Mouse (Mus musculus): ENCODE data around the gene Usmg5. TPM values are rescaled to one million over a fixed set of nuclear protein-coding genes. Genes with fewer than 3 reads are reported as not detected.

The Usmg5 gene
- polyA plus RNA-seq, 1 experiment from 2014 or later: 1,161 TPM

- H3K27ac ChIP-seq: no peak overlapping the region
- H3K9me3 ChIP-seq (replicated peaks): no peaks in the 10 kb centered on the region
- H3K27me3 ChIP-seq (ENCODE audit: low read depth, poor library complexity, severe bottlenecking): no peaks in the 10 kb centered on the region
- WGBS: 94% methylated on average over 9 of the region's 9 CpGs
- H3K4me1 ChIP-seq: no peaks in the 10 kb centered on the region
- H3K36me3 ChIP-seq: peaks cover 100% of the 10 kb centered on the region
- no peak overlapping the region for H3K4me3 ChIP-seq
- DNase-seq (ENCODE audit: low spot score): no peak
These were observed 14.3 kb upstream of the Usmg5 start for GRCm38 (mm10) chr19:47104641-47105271.

- DNase-seq (ENCODE audit: low spot score): no peak
- H3K9me3 ChIP-seq (replicated peaks): no peaks in the 10 kb centered on the region
- WGBS: 89% methylated on average over 5 of the region's 5 CpGs
- H3K4me1 ChIP-seq: no peaks in the 10 kb centered on the region
- H3K36me3 ChIP-seq: peaks cover 100% of the 10 kb centered on the region
- H3K4me3 ChIP-seq: no peak overlapping the region
- no peak overlapping the region for H3K27ac ChIP-seq
- no peaks in the 10 kb centered on the region for H3K27me3 ChIP-seq (ENCODE audit: low read depth, poor library complexity, severe bottlenecking)
These were observed 10.6 kb upstream of the Usmg5 start for GRCm38 (mm10) chr19:47101080-47101479.

DNA sequence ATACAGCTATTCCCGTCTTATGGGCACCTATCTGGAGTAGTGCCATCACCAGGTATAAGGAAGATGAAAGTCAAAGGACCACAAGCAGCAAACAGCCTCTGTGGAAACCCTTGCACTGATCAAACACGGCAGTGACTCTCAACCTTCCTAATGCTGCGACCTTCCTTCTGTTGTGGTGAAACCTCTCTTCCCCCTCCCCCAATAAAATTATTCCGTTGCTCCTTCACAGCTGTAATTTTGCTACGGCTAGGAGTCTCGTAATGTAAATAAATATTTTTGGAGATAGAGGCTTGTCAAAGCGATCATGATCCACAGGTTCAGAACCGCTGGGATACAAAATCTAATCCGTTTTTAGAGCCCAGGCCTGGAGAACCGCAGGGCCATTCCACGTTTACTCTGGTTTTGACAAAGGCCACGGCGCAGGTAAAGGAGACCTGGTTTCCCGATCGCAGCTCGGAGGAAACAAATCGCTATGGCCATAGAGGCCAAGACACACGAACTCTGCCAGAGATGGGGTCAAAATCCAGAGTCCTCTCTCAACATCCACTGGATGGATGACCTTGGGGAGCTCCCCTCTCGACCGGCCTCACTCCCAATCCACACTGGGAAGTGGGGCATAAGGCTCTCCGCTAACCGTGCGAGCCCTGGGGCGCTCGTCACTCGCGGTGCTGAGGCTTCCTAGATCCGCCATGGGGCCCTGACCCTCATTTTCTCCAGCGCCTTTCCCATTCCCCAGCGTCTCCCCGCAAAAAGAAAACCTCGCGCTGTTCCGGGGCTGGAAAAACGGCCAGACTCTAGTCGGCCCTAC, 525 bp downstream of the Usmg5 start:
- no peak for DNase-seq (ENCODE audit: low spot score)
- 3% methylated on average over 36 of the region's 36 CpGs for WGBS
- Histone ChIP-seq H3K4me3 (peak overlapping the region; percentile 93), H3K27ac (peak overlapping the region; percentile 92), H3K4me1 (peaks cover 12% of the 10 kb centered on the region), H3K36me3 (peaks cover 58% of the 10 kb centered on the region), H3K9me3 (replicated peaks) (no peaks in the 10 kb centered on the region), H3K27me3 (ENCODE audit: low read depth, poor library complexity, severe bottlenecking) (no peaks in the 10 kb centered on the region)

GRCm38 (mm10) chr19:47088226-47088625, 2.2 kb downstream of the Usmg5 start:
- peaks cover 58% of the 10 kb centered on the region for H3K36me3 ChIP-seq
- no peak overlapping the region for H3K4me3 ChIP-seq
- 93% methylated on average over 3 of the region's 3 CpGs for WGBS
- no peak for DNase-seq (ENCODE audit: low spot score)
- H3K27ac ChIP-seq: no peak overlapping the region
- no peaks in the 10 kb centered on the region for H3K9me3 ChIP-seq (replicated peaks)
- no peaks in the 10 kb centered on the region for H3K27me3 ChIP-seq (ENCODE audit: low read depth, poor library complexity, severe bottlenecking)
- peaks cover 12% of the 10 kb centered on the region for H3K4me1 ChIP-seq

DNA sequence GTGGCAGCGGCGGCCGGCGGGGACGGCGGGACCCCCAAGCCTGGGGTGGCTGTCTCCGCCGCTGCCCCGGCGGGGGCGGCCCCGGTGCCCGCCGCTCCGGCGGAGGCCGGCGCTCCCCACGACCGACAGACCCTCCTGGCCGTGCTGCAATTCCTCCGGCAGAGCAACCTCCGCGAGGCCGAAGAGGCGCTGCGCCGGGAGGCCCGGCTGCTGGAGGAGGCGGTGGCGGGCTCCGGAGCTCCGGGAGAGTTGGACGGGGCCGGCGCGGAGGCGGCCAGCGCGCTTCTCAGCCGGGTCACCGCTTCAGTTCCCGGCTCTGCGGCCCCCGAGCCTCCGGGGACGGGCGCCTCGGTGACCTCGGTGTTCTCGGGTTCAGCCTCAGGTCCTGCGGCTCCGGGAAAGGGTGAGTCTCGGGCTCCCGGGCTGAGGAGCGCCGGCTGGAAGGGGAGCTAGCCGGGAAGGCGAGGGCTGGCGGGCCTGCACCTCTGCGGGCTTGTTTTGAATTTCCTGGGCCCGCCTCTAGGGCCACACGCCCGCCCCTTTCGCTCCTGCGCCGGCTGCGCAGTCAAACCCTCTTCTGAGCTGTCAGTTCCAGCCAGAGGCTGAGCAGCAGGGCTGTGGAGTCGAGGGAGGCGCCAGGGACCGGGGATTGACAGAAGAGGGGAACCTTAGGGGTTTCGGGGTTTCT, 22.4 kb downstream of the Usmg5 start:
- Histone ChIP-seq H3K4me3 (peak overlapping the region; percentile 100), H3K9me3 (replicated peaks) (no peaks in the 10 kb centered on the region), H3K4me1 (peaks cover 9% of the 10 kb centered on the region), H3K36me3 (peaks cover 27% of the 10 kb centered on the region), H3K27me3 (ENCODE audit: low read depth, poor library complexity, severe bottlenecking) (no peaks in the 10 kb centered on the region), H3K27ac (peak overlapping the region; percentile 93)
- DNase-seq (ENCODE audit: low spot score): peak; percentile 86
- under 1% methylated on average over 56 of the region's 72 CpGs for WGBS

- Histone ChIP-seq H3K4me3 (peak within 1 kb of the TSS; percentile 100), H3K36me3 (peaks cover 19% of the 10 kb centered on the region), H3K4me1 (peaks cover 9% of the 10 kb centered on the region), H3K27me3 (ENCODE audit: low read depth, poor library complexity, severe bottlenecking) (no peaks in the 10 kb centered on the region), H3K9me3 (replicated peaks) (no peaks in the 10 kb centered on the region), H3K27ac (peak within 1 kb of the TSS; percentile 93)
- DNase-seq (ENCODE audit: low spot score): peak; percentile 97
- 12% methylated on average over 49 of the region's 49 CpGs for WGBS
These were observed 23.2 kb downstream of the Usmg5 start, which contains the start of gene Taf5 for GRCm38 (mm10) chr19:47067096-47067882. Taf5 (plus strand) TSS chr19:47067746.

GRCm38 (mm10) chr19:47065860-47066259, 24.6 kb downstream of the Usmg5 start:
- WGBS: 93% methylated on average over 3 of the region's 3 CpGs
- H3K27ac ChIP-seq: no peak overlapping the region
- no peaks in the 10 kb centered on the region for H3K9me3 ChIP-seq (replicated peaks)
- peaks cover 5% of the 10 kb centered on the region for H3K36me3 ChIP-seq
- DNase-seq (ENCODE audit: low spot score): no peak
- no peak overlapping the region for H3K4me3 ChIP-seq
- no peaks in the 10 kb centered on the region for H3K27me3 ChIP-seq (ENCODE audit: low read depth, poor library complexity, severe bottlenecking)
- H3K4me1 ChIP-seq: peaks cover 9% of the 10 kb centered on the region

GRCm38 (mm10) chr19:47057684-47058083, 32.8 kb downstream of the Usmg5 start:
- no peaks in the 10 kb centered on the region for H3K36me3 ChIP-seq
- H3K27me3 ChIP-seq (ENCODE audit: low read depth, poor library complexity, severe bottlenecking): no peaks in the 10 kb centered on the region
- H3K4me1 ChIP-seq: no peaks in the 10 kb centered on the region
- WGBS: 81% methylated on average over 1 of the region's 1 CpGs
- DNase-seq (ENCODE audit: low spot score): no peak
- no peak overlapping the region for H3K4me3 ChIP-seq
- no peak overlapping the region for H3K27ac ChIP-seq
- no peaks in the 10 kb centered on the region for H3K9me3 ChIP-seq (replicated peaks)

DNA sequence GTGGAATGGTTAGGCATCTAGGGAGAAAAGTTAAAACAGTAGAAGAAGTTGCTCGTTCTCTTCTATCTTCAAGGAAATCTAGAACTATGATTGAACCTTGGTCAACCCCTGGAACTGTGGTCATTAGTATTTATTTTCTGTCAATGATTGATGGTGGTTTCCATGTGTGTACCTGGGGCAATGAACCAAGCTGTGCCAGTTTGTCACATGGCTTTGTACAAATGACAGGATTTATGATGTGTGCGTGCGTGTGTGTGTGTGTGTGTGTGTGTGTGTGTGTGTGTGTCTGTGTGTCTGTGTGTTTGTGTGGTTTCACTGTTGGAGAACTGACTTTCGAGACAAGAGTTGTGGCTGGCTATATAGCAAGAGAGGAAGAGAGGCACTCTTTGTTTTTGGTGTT, 37.0 kb downstream of the Usmg5 start:
- no peak overlapping the region for H3K27ac ChIP-seq
- H3K36me3 ChIP-seq: no peaks in the 10 kb centered on the region
- 84% methylated on average over 4 of the region's 4 CpGs for WGBS
- no peaks in the 10 kb centered on the region for H3K27me3 ChIP-seq (ENCODE audit: low read depth, poor library complexity, severe bottlenecking)
- H3K4me1 ChIP-seq: peaks cover 20% of the 10 kb centered on the region
- H3K9me3 ChIP-seq (replicated peaks): no peaks in the 10 kb centered on the region
- no peak overlapping the region for H3K4me3 ChIP-seq
- DNase-seq (ENCODE audit: low spot score): no peak

DNA sequence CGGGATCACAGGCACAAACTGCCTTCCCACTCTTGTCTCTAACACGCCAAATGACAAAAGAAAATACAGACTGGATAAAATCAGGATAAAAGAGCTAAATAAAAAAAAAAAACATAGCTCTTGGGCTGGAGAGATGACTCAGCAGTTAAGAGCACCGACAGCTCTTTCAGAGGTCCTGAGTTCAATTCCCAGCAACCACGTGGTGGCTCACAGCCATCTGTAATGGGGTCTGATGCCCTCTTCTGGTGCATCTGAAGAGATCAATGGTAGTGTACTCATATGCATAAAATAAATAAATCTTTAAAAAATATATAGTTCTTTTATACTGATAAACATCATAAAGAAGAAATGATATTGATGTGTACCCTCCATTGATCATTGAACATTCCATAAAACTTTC, 37.5 kb downstream of the Usmg5 start:
- no peak for DNase-seq (ENCODE audit: low spot score)
- Histone ChIP-seq H3K36me3 (peaks cover 5% of the 10 kb centered on the region), H3K27ac (no peak overlapping the region), H3K4me3 (no peak overlapping the region), H3K27me3 (ENCODE audit: low read depth, poor library complexity, severe bottlenecking) (no peaks in the 10 kb centered on the region), H3K9me3 (replicated peaks) (no peaks in the 10 kb centered on the region), H3K4me1 (peaks cover 20% of the 10 kb centered on the region)
- 81% methylated on average over 4 of the region's 4 CpGs for WGBS

GRCm38 (mm10) chr19:47050271-47051032, 40.0 kb downstream of the Usmg5 start, which contains the start of gene Pcgf6:
Pcgf6 (minus strand) TSS chr19:47050906.
- peaks cover 20% of the 10 kb centered on the region for H3K4me1 ChIP-seq
- H3K9me3 ChIP-seq (replicated peaks): no peaks in the 10 kb centered on the region
- H3K27ac ChIP-seq: peak within 1 kb of the TSS; percentile 97
- H3K27me3 ChIP-seq (ENCODE audit: low read depth, poor library complexity, severe bottlenecking): no peaks in the 10 kb centered on the region
- WGBS: under 1% methylated on average over 75 of the region's 75 CpGs
- peaks cover 30% of the 10 kb centered on the region for H3K36me3 ChIP-seq
- H3K4me3 ChIP-seq: peak within 1 kb of the TSS; percentile 94
- peak; percentile 89 for DNase-seq (ENCODE audit: low spot score)

DNA sequence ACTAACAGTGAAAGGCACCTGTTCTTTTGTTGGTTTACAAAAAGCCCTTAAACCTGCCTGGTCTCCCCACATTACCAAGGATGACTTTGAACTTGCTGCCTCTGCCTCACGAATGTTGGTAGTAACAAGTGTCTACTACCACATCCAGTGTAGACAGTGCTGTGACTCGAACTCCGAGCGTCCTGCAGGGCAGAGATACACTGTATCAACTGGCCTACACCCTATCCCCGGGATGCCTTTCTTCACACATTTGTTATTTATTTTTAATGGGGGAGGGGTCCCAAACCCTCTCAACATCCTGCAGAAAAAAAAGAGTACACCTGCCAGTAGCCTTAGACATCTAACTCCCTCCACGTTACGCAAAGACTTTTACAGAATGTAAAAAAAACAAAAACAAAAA, 40.6 kb downstream of the Usmg5 start:
- no peak for DNase-seq (ENCODE audit: low spot score)
- Histone ChIP-seq H3K36me3 (peaks cover 35% of the 10 kb centered on the region), H3K4me3 (peak overlapping the region; percentile 94), H3K9me3 (replicated peaks) (no peaks in the 10 kb centered on the region), H3K27ac (peak overlapping the region; percentile 97), H3K27me3 (ENCODE audit: low read depth, poor library complexity, severe bottlenecking) (no peaks in the 10 kb centered on the region), H3K4me1 (peaks cover 20% of the 10 kb centered on the region)
- 8% methylated on average over 7 of the region's 7 CpGs for WGBS

Data from limb, embryonic 10.5 days (tissue).